Mouse (Mus musculus): ENCODE results near the gene Spcs3.
"Not testable (repeated sequence)": the region's sequence is repeated elsewhere in the genome, so short reads cannot be mapped to it uniquely, and the experiment has no call there.

Gene Spcs3

DNA sequence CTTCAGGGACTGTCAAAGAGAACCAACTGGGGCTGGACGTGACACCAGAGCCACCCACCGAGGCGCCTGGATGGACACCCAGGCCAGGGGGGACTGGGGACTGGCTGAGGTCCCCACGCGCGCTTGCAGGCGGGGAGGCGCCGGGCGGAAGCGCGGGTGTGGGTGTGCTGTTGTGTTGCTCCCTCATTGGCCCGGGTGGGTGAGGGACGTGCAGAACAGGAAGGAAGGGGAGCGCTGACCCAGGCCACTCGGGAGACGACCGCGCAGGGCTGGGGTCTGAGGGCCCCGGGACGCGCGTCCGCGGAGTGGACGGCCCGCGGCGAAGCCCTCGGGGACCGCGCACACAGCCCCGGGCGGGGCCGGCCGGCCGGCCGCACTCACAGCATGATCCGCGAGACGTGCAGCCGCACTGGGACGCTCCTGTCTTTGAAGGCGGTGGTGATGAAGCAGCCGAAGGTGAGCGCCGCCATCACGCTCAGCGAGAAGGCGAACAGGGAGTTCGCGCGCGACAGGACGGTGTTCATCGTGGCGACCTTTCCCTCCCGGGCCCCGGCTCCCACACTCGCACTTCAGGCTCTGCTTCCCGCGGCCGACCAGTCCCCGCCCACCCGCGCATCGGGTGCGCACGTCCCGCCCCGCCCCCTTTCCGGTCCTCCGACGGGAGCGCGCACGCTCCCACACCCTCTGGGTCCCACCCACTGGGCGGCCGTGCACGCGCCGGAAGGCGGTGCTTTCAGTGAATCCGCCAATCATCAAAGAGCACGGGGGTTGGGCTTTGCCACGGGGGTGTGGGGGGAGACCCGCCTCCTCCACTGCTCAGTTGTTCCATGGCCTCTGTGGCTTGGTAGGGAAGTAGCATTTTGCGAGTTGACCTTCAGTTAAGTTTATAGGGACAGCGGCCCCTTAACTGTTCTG is at the start of gene Spcs3, which contains the start of gene Asb5:
TSS of gene Spcs3 (minus strand) at position 617 of the 915 bp plus-strand sequence.
TSS of gene Asb5 (plus strand) at position 199 of the 915 bp plus-strand sequence.
- DNase-seq, result peak; percentile 95

DNA sequence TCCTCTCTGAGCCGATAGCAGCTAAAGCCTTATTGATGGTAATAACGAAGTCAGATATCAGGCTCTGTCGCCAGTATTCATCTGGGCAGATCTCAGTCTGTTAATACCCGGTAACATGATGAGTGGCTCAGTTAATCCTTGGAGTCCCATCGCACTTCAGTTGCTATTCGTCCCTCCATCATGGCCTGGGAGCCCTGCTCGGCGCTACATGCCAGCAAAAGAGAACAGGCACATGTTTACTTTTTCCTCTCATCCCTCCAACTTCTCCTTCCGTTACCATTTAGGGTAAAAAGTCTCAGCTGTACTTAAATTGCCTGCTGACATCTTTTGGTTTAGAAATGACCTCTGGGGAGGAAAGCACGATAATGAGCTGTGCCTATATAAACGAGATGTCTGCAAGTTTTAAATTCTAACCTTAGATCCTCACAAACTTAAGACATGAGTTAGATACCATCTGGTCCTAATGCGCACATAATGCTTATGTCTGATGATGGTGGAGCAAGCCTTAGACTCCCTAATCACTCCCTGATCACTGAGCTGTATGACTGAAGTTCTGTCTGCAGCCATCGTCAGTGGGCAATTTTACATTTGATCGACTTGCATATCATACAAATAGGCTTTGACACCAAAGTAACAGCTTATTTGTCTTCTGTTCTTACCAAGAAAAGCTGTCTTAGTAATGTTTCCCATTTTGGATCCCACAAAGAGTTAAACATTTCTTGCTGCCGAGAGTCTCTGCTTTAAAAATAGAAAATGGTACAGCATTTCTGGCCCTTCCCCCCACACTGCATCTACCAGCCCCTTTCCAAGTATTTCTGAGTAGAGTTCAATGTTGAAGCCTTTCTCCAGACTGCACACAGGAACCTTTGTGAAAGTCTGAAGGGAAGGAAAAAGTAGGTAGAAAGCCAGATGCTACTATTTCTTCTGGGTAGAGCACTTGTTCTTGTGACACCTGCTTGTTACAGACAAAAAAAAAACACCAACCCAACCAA is 41.1 kb upstream of the Spcs3 start:
- DNase-seq, result no peak

DNA sequence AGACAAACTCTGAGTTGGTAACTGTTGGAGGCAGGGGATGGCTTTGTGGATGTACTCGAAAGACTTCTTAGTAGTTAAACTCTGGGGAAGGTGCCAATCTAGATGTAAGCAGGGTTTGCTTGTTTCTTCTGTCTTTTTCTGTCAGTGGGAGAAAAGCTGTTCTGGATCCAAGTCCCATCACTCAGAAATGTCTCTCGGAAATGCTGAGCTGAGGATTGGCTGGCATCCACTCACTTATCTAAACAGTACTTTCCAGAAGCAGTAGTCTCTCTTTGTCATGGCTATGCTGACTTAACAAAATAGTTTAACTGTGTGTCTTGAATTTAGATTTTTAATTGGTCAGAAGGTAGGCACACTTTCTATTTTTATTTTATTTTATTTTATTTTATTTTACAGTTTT is 37.4 kb upstream of the Spcs3 start:
- no peak for DNase-seq

- DNase-seq, result no peak
Observed at GRCm38 (mm10) chr8:54565603-54566260, 35.9 kb upstream of the Spcs3 start.

GRCm38 (mm10) chr8:54565181-54565580 is 35.4 kb upstream of the Spcs3 start:
- no peak for DNase-seq

DNA sequence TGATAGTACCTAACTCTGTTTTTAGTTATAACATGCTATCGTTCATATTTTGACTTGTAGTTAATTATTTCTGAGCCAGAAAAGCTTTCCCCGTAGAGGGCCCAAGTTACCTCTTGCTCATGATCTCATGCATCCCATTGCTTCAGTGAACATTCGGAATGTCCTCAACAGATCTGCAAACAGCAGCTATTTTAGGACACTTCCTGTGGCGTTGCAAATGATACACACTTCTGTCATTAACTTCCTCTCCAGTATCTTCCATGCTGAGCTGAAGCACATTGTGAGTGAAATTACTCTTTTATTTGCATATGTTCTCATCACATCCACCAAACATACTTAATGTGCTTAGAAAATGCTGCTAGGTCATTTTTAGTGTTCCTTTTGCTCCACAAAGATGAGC is 32.3 kb upstream of the Spcs3 start:
- no peak for DNase-seq

- DNase-seq, result no peak
Observed at GRCm38 (mm10) chr8:54554921-54555320, 25.1 kb upstream of the Spcs3 start.

DNA sequence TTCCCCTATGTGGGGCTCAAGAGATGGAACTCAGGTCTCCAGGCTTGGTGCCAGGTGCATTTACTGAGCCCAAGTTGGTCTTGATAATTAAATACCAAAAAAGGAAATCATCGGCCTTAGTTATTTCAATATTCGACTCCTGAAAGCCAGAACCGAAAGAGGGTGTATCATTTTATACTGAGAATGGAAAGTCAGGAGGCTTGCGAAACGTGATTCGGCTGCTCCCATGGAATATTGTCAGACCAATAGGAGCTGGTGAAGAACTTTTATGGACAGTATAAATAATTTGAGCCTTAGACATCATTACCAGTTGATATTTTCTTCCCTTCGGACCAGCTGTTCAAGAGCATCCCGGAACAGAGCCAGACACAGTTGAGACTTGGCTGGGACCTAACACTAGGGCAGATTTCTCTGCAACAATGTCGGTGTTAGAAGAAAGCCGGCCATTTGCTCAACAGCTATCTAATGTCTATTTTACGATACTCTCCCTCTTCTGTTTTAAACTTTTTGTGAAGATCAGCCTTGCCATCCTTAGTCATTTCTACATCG is 20.3 kb upstream of the Spcs3 start:
- DNase-seq, result no peak

GRCm38 (mm10) chr8:54548383-54548782 is 18.6 kb upstream of the Spcs3 start:
- no peak for DNase-seq

- DNase-seq, result no peak
Observed at GRCm38 (mm10) chr8:54541331-54541730, 11.5 kb upstream of the Spcs3 start.

GRCm38 (mm10) chr8:54537285-54537684 is 7.5 kb upstream of the Spcs3 start:
- DNase-seq, result no peak

- no peak for DNase-seq
Observed at GRCm38 (mm10) chr8:54535172-54535571, 5.4 kb upstream of the Spcs3 start.

GRCm38 (mm10) chr8:54528571-54528970 is 1.2 kb downstream of the Spcs3 start:
- no peak for DNase-seq

GRCm38 (mm10) chr8:54526700-54527099 is 3.1 kb downstream of the Spcs3 start:
- no peak for DNase-seq

DNA sequence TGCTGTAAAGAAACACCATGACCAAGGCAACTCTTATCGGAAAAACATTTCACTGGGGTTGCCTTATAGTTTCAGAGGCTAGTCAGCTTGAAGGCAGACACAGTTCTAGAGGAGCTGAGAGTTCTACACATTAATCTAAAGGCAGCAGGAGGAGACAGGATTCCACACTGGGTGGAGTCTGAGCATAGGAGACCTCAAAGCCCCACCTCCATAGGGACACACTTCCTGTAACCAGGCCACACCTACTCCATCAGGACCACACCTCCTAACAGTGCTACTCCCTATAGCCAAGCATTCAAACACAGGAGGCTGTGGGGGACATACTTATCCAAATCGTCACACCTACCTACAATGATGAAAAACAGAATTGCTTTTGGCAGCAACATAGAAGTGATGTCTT is 4.2 kb downstream of the Spcs3 start:
- DNase-seq, result no peak

- no peak for DNase-seq
Observed at GRCm38 (mm10) chr8:54520516-54520915, 9.3 kb downstream of the Spcs3 start.

- no peak for DNase-seq
Observed at GRCm38 (mm10) chr8:54518756-54519460, 10.9 kb downstream of the Spcs3 start.

- DNase-seq, result not testable (repeated sequence)
Observed at GRCm38 (mm10) chr8:54512200-54512599, 17.6 kb downstream of the Spcs3 start.

- DNase-seq, result no peak
Observed at GRCm38 (mm10) chr8:54511791-54512190, 18.0 kb downstream of the Spcs3 start.

DNA sequence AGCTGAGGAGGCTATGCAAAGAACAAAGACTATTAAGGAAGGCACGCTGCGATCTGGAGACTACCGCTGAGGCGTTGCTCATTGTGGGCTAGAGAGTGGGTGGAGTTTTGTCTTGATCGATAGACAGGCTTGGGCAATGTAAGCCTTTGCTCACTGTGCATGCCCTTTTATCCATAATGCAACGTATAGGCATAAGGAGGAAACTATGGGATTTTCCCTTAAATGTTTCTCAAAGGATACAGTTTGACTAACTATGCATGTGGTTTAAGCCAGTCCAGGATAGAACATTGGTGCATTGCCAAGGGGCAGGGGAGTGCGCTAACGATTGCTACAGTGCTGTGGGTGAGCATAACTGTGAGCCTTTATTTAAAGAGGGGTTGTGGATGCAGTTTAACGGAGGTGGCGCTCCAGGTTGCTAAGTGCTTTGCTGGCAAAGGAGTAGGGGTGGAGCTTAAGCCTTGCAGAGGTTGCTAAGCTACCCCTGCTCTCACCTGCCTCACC is 20.5 kb downstream of the Spcs3 start:
- no peak for DNase-seq

DNA sequence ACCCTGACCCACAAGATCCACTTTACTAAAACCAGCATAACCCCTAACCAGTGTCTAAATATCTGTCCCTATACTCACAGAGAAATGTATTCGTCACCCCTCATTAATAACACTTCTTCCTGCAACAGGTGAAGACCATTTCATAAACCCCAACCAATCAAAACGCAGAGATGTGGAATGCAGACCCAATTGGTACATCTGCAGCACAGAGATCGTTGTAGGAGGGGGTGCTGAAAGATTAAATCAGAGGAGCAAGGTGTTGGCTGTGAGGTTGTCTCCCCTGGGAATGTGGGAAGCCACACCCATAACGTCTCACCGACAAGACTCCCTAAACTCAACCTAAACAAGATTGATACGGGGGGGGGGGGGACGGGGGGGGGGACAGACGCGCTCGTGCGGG is 21.0 kb downstream of the Spcs3 start:
- DNase-seq, result no peak

GRCm38 (mm10) chr8:54508096-54508456 is 21.7 kb downstream of the Spcs3 start:
- DNase-seq, result no peak

All from cerebellum, adult 9-11 months (tissue).